Mouse (Mus musculus): ENCODE results near the gene Ugt1a6a.

The Ugt1a6a gene

GRCm38 (mm10) chr1:88243861-88244260 is 109.3 kb downstream of the Ugt1a6a start:
- TF ChIP-seq GATA4 (IDR thresholded peaks at IDR 0.05; ENCODE audit: insufficient replicate concordance, low read length): no peak

GRCm38 (mm10) chr1:88245881-88246280 is 111.3 kb downstream of the Ugt1a6a start:
- no peak for TF ChIP-seq GATA4 (IDR thresholded peaks at IDR 0.05; ENCODE audit: insufficient replicate concordance, low read length)

DNA sequence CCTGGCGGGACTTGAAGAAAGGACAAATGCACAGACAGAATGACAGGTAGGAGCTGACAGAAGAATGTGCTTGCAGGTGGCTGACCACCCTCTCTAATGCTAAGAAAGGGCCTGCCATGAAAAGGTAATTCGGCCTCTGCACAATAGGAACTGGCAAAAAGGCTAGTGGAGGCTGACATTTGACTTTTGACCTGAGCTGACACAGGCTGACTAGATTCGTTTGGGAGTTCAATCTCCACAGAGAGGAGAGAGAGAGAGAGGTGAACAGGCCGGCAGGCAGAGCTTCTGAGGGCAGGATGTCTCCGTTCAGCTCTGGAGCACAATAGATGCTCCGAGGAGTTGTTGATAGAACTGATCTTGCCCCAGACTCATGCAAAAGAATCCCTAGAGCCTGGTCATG is 111.8 kb downstream of the Ugt1a6a start:
- TF ChIP-seq GATA4 (IDR thresholded peaks at IDR 0.05; ENCODE audit: insufficient replicate concordance, low read length): no peak

GRCm38 (mm10) chr1:88247660-88248059 is 113.1 kb downstream of the Ugt1a6a start:
- no peak for TF ChIP-seq GATA4 (IDR thresholded peaks at IDR 0.05; ENCODE audit: insufficient replicate concordance, low read length)

DNA sequence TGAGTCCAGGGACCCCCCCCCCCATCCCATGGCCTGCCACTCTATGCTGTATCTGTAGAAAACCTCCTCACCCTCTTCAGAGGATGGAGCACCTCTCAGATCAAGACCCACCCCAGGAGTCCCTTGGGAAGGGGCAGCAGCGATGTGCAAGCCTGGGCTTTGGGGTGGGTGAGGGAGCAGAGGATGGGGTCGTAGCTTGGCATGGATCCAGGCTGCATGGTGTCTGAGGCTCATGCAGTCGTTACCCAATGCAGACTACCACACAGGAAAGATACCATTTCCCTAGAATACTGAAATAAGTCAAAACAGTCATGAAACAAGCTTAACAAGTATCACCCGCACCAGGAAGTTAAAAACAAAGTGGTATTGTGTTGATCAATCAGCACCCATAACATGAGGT is 114.0 kb downstream of the Ugt1a6a start:
- TF ChIP-seq GATA4 (IDR thresholded peaks at IDR 0.05; ENCODE audit: insufficient replicate concordance, low read length): no peak

- no peak for TF ChIP-seq GATA4 (IDR thresholded peaks at IDR 0.05; ENCODE audit: insufficient replicate concordance, low read length)
Observed at GRCm38 (mm10) chr1:88249596-88249995, 115.0 kb downstream of the Ugt1a6a start.

DNA sequence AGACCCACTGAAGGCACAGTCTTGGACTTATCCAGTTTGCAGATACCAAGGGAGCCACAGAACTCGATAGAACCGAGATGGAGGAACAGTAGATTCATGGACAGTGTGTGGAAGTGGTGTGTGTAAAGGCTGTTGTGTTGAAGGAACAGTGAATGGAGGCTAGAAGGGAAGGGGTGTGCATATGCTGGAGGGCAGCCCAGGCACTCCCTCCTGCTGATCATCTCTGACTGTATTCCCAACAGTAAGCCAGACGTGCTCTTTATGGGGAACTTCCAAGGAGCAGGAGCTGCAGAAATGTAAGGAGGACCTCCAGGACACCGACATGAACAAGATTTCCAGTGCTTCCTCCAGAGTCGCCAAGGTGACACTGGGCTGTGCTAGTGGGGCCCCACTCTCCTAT is 115.4 kb downstream of the Ugt1a6a start:
- TF ChIP-seq GATA4 (IDR thresholded peaks at IDR 0.05; ENCODE audit: insufficient replicate concordance, low read length): no peak

- no peak for TF ChIP-seq GATA4 (IDR thresholded peaks at IDR 0.05; ENCODE audit: insufficient replicate concordance, low read length)
Observed at GRCm38 (mm10) chr1:88253106-88253505, 118.5 kb downstream of the Ugt1a6a start.

DNA sequence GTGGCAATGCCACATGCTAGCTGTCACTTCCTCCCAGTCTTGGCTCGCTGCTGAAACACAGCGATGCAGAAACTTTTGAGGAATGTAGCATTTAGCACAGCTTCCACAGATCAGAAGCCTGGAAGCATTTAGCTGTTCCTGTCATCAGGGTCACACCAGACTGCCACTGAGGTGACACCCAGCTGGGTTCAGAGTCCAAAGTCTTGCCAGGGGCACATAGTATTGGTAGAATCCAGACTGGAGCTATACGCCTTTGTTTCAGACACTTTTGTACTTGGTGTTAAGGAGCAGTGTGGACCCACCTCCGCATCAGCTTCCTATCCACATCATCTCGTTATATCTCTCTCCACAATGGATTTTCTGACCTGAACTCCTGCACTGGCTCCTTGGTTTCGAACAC is 118.9 kb downstream of the Ugt1a6a start:
- TF ChIP-seq GATA4 (IDR thresholded peaks at IDR 0.05; ENCODE audit: insufficient replicate concordance, low read length): no peak

DNA sequence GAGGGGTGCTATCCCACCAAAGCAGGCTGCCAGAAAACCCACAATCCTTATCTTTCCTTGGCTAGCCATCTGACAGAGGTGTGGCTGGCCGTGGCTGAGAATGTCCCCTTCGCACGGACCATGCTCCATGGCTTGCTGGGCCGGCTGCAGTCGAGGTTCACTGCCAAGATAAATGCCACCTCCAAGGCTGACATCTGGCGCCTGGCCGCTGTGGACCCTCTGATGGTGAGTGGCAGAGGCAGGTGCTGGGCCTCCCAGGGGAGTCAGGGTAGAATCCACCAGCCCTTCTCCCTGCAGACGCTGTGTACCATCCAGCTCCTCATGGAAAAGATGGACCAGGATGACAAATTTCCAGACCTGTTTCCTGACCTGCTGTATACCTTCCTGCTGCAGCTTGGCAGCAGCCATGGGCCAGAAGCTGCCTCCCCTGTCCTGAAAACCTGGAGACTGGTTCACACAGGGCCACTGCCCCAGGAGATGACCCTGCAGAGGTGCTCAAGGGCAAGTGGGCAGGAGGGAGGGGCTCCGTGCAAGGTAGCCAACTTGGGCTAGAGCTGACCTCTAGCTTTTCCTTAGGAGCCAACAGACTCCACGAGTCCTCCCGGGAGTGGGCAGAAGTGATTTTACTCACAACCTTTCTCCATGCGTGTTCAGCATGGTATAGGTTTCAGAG is 120.3 kb downstream of the Ugt1a6a start:
- TF ChIP-seq GATA4 (IDR thresholded peaks at IDR 0.05; ENCODE audit: insufficient replicate concordance, low read length): no peak

DNA sequence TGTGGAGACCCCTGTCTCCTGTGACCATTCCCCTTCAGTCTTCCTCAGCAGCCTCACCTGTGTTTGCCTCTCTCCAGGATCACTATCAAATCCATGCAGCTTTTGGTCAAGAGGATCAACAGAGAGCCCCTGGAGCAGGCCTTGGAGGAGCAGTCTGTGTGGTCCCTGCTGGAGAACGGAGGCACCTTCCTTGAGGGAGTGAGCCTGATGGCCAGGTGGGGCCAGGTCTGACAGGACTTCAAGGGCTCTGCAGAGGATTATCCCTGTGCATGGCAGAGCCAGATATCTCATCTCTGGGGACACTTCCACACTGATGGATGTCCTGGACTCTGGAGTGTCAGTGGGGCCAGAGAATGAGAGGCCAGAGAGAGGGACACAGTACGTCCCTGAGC is 120.9 kb downstream of the Ugt1a6a start:
- TF ChIP-seq GATA4 (IDR thresholded peaks at IDR 0.05; ENCODE audit: insufficient replicate concordance, low read length): no peak

GRCm38 (mm10) chr1:88255989-88256754 is 121.6 kb downstream of the Ugt1a6a start:
- no peak for TF ChIP-seq GATA4 (IDR thresholded peaks at IDR 0.05; ENCODE audit: insufficient replicate concordance, low read length)

DNA sequence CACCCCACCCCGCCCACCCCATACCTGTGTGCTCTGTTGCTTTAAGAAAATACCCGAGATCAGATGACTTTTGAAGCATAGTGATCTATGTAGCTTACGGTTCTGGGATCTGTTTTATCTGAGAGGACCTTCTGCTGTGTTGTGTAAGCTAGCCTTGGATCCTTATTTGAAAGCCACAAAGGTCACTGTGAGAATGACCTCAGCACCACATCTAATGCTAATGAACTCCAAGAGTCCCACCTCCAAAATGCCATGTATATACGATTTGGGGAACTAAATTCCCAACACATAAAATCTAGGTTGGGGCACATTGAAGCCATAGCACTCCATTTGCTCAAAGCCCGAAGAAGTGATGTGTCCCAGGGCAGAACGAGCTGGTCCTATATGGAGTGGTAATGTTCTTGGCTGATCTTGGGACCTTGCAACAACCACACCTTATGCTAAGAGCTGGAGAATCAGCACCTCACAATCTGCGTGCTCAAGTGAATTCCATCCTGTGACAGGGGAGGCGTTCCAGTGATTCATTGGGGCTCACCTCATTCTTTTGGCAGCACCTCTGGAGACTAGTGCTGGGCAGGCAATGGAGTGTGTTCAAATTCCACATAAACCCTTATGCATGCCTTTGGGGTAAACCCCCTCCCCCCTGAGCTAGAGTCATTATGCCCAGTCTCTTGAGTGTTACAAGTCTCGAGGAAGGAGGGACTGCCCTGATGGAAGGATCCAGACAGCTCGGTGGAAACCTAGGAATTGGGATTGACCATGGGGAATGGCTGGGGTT is 122.5 kb downstream of the Ugt1a6a start:
- no peak for TF ChIP-seq GATA4 (IDR thresholded peaks at IDR 0.05; ENCODE audit: insufficient replicate concordance, low read length)

DNA sequence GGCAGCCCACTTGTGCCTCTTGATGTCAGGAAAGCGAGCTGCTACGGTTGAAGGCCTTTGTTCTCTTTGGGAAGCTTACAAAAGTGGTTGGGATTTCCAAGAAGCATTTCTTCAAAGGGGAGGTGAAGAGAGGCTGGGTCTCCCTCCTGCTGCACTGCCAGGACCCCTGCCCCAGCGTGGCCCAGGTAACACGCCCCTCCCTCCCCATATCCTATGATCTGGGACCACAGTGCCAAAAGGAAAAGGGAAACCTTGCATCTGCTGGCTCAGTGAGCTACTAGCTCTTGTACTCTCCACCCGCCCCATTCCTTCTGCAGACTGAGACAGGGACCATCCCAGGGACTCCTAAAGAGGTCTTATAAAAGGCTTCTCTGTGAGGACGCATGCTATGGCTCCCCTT is 123.1 kb downstream of the Ugt1a6a start:
- TF ChIP-seq GATA4 (IDR thresholded peaks at IDR 0.05; ENCODE audit: insufficient replicate concordance, low read length): no peak

- TF ChIP-seq GATA4 (IDR thresholded peaks at IDR 0.05; ENCODE audit: insufficient replicate concordance, low read length): no peak
Observed at GRCm38 (mm10) chr1:88258361-88258760, 123.8 kb downstream of the Ugt1a6a start.

Data from liver, adult (tissue).